Mouse (Mus musculus): ENCODE measurements around the gene Art2b. TPM values are rescaled to one million over a fixed set of nuclear protein-coding genes. Genes with fewer than 3 reads are reported as not detected.
"Not testable (repeated sequence)": the region's sequence is repeated elsewhere in the genome, so short reads cannot be mapped to it uniquely, and the experiment has no call there.

Gene Art2b
- polyA plus RNA-seq, 1 experiment, result not detected

DNA sequence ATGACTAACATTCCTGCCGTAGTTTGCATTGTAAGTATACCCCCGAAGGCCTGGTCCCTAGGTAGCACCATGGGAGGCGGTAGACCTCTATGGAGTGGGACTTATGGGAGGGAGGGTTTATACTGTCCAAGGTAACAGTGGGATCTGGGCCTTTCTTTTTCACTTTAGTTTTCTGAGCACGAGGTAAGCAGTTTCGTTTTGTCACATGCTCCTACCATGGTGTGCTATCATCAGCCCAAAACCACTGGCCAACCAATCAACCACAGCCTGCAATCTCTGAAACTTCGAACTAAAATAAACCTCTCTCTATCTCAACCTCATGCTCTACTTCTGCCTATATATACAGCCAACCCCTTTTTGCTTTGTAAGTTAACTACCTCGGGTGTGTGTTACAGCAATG is 32.9 kb upstream of the Art2b start:
- Histone ChIP-seq H3K4me1 (ENCODE audit: control insufficient read depth, insufficient read depth, low read length) (no peaks in the 10 kb centered on the region), H3K27me3 (ENCODE audit: control insufficient read depth, insufficient read depth, low read length) (no peaks in the 10 kb centered on the region; the same call in 1 of the 2 replicates), H3K27ac (ENCODE audit: insufficient read depth, low read length) (no peak overlapping the region), H3K4me3 (replicated peaks; ENCODE audit: insufficient read depth, low read depth, low read length) (no peak overlapping the region)
- no peak for TF ChIP-seq CTCF (IDR thresholded peaks at IDR 0.05; ENCODE audit: borderline replicate concordance, insufficient read depth, low read depth, low read length)
- no peak for TF ChIP-seq POLR2A (IDR thresholded peaks at IDR 0.05; ENCODE audit: borderline replicate concordance, insufficient read depth, low read length)
- no peak for DNase-seq
- 88% methylated on average over 7 of the region's 7 CpGs for WGBS

DNA sequence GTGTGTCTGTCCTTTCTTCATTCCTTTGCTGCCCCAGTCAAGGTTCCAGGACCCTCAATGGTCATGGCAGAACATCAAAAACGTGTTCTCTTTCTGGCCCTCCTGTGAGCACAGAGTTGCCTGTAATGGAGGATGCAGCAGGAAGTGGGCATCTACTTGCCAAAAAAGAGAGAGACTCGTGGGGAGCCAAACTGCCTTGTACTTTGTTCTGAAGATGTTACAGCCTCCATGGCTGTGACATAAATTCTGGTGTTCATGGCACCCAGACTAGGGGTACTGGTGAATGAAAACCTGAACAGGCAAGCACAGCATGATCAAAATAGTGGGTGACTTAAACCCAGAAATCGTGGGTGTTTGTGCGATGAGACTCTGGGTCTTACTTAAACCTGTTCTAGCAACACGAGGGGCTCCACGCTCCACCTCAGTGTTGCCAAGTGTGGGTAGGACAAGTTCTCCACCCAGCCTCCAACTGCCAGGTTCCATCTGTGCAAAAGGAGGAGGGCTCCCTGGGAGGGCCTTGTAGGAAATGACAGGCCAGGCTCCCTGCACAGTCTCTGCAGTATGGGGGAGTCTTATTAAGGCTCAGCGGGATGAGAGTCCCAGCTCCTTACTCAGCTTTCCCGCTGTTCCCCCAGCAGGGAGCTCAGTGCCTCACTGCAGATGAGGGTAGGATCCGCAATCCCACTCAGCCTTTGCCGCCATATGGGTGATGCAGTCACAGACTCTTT is 32.2 kb upstream of the Art2b start:
- no peaks in the 10 kb centered on the region for H3K4me1 ChIP-seq (ENCODE audit: control insufficient read depth, insufficient read depth, low read length)
- TF ChIP-seq CTCF (IDR thresholded peaks at IDR 0.05; ENCODE audit: borderline replicate concordance, insufficient read depth, low read depth, low read length) (no peak), POLR2A (IDR thresholded peaks at IDR 0.05; ENCODE audit: borderline replicate concordance, insufficient read depth, low read length) (no peak)
- H3K4me3 ChIP-seq (replicated peaks; ENCODE audit: insufficient read depth, low read depth, low read length), result no peak overlapping the region
- DNase-seq, result no peak
- H3K27ac ChIP-seq (ENCODE audit: insufficient read depth, low read length), result no peak overlapping the region
- no peaks in the 10 kb centered on the region; the same call in 1 of the 2 replicates for H3K27me3 ChIP-seq (ENCODE audit: control insufficient read depth, insufficient read depth, low read length)
- 49% methylated on average over 10 of the region's 10 CpGs for whole genome bisulfite sequencing

GRCm38 (mm10) chr7:101616136-101616835 is 30.9 kb upstream of the Art2b start:
- Histone ChIP-seq H3K4me1 (ENCODE audit: control insufficient read depth, insufficient read depth, low read length) (no peaks in the 10 kb centered on the region), H3K27ac (ENCODE audit: insufficient read depth, low read length) (no peak overlapping the region), H3K27me3 (ENCODE audit: control insufficient read depth, insufficient read depth, low read length) (no peaks in the 10 kb centered on the region; the same call in 1 of the 2 replicates), H3K4me3 (replicated peaks; ENCODE audit: insufficient read depth, low read depth, low read length) (no peak overlapping the region)
- WGBS, result 87% methylated on average over 6 of the region's 6 CpGs
- DNase-seq, result no peak
- TF ChIP-seq POLR2A (IDR thresholded peaks at IDR 0.05; ENCODE audit: borderline replicate concordance, insufficient read depth, low read length) (no peak), CTCF (IDR thresholded peaks at IDR 0.05; ENCODE audit: borderline replicate concordance, insufficient read depth, low read depth, low read length) (no peak)

DNA sequence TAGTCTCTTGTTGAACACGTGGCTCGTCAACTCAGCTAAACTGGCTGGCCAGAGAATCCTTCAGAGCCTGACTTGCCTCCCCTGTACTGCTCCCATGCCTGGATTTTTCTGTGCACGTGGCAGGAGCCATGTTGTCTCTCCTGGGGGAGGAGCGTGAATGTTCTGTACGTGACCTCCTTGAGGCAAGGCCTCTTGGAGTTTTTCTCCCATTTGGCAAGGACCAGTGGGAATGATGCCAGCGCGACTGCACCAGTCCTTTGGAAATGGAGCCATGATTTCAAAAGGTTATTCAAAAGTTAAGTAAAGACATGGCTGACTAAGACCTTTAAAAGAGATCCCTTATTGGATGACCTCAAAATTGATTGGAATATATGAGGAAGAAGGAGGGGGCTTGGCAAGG is 30.0 kb upstream of the Art2b start:
- H3K27me3 ChIP-seq (ENCODE audit: control insufficient read depth, insufficient read depth, low read length), result no peaks in the 10 kb centered on the region; the same call in 1 of the 2 replicates
- DNase-seq, result no peak
- no peak overlapping the region for H3K27ac ChIP-seq (ENCODE audit: insufficient read depth, low read length)
- WGBS, result 49% methylated on average over 7 of the region's 7 CpGs
- TF ChIP-seq CTCF (IDR thresholded peaks at IDR 0.05; ENCODE audit: borderline replicate concordance, insufficient read depth, low read depth, low read length) (no peak), POLR2A (IDR thresholded peaks at IDR 0.05; ENCODE audit: borderline replicate concordance, insufficient read depth, low read length) (no peak)
- H3K4me1 ChIP-seq (ENCODE audit: control insufficient read depth, insufficient read depth, low read length), result no peaks in the 10 kb centered on the region
- H3K4me3 ChIP-seq (replicated peaks; ENCODE audit: insufficient read depth, low read depth, low read length), result no peak overlapping the region

GRCm38 (mm10) chr7:101612786-101613527 is 27.6 kb upstream of the Art2b start:
- 91% methylated on average over 8 of the region's 8 CpGs for WGBS

GRCm38 (mm10) chr7:101607845-101608244 is 22.4 kb upstream of the Art2b start:
- H3K27me3 ChIP-seq (ENCODE audit: control insufficient read depth, insufficient read depth, low read length), result no peaks in the 10 kb centered on the region
- no peak overlapping the region for H3K27ac ChIP-seq (ENCODE audit: insufficient read depth, low read length)
- DNase-seq, result no peak
- H3K4me1 ChIP-seq (ENCODE audit: control insufficient read depth, insufficient read depth, low read length), result no peaks in the 10 kb centered on the region
- H3K4me3 ChIP-seq (replicated peaks; ENCODE audit: insufficient read depth, low read depth, low read length), result no peak overlapping the region
- TF ChIP-seq CTCF (IDR thresholded peaks at IDR 0.05; ENCODE audit: borderline replicate concordance, insufficient read depth, low read depth, low read length) (no peak), POLR2A (IDR thresholded peaks at IDR 0.05; ENCODE audit: borderline replicate concordance, insufficient read depth, low read length) (no peak)
- WGBS, result 69% methylated on average over 6 of the region's 6 CpGs

More at GRCm38 (mm10) chr7:101612786-101613527, 27.6 kb upstream of the Art2b start:
- not testable (repeated sequence) for H3K4me1 ChIP-seq (ENCODE audit: control insufficient read depth, insufficient read depth, low read length); H3K27me3 ChIP-seq (ENCODE audit: control insufficient read depth, insufficient read depth, low read length); H3K27ac ChIP-seq (ENCODE audit: insufficient read depth, low read length); H3K4me3 ChIP-seq (replicated peaks; ENCODE audit: insufficient read depth, low read depth, low read length); DNase-seq

GRCm38 (mm10) chr7:101600406-101600805 is 15.0 kb upstream of the Art2b start:
- H3K27ac ChIP-seq (ENCODE audit: insufficient read depth, low read length), result no peak overlapping the region
- H3K4me3 ChIP-seq (replicated peaks; ENCODE audit: insufficient read depth, low read depth, low read length), result no peak overlapping the region
- no peak for DNase-seq
- TF ChIP-seq POLR2A (IDR thresholded peaks at IDR 0.05; ENCODE audit: borderline replicate concordance, insufficient read depth, low read length) (no peak), CTCF (IDR thresholded peaks at IDR 0.05; ENCODE audit: borderline replicate concordance, insufficient read depth, low read depth, low read length) (no peak)
- WGBS, result 98% methylated on average over 1 of the region's 1 CpGs
- H3K4me1 ChIP-seq (ENCODE audit: control insufficient read depth, insufficient read depth, low read length), result no peaks in the 10 kb centered on the region
- H3K27me3 ChIP-seq (ENCODE audit: control insufficient read depth, insufficient read depth, low read length), result no peaks in the 10 kb centered on the region

Measured in cerebellum, adult 2 months (tissue).